Mouse (Mus musculus) ES-E14 (cell line): Measurements from ENCODE around the gene Bdnf. TPM values are rescaled to one million over a fixed set of nuclear protein-coding genes. Genes with fewer than 3 reads are reported as not detected.

Experiments used
- DNase-seq: peaks from one replicate; pipeline ENCODE4 v3.0.0-alpha.2; 2013; ENCODE audit warnings: low read depth, low spot score
- H3K27ac ChIP-seq: 2 replicates; pipeline ENCODE4 v1.5.1; 2012; ENCODE audit warnings: low read depth, mild to moderate bottlenecking, low read length, moderate library complexity, mixed read lengths; ENCODE audit not compliant: poor library complexity, insufficient read depth, severe bottlenecking
- H3K36me3 ChIP-seq: 2 replicates; pipeline ENCODE4 v1.6.1; 2012; ENCODE audit warnings: mild to moderate bottlenecking, low read length, moderate library complexity, mixed read lengths; ENCODE audit not compliant: control insufficient read depth, poor library complexity, insufficient read depth, severe bottlenecking
- H3K4me1 ChIP-seq, 2 experiments: fragments of 150-350 bp in 1 of 2; sonication (generic) in 1 of 2; 2 replicates each; pipeline ENCODE4 v1.6.1; 2012; ENCODE audit warnings: low read length in 2 of 2, mild to moderate bottlenecking in 1 of 2, mixed read lengths in 1 of 2; ENCODE audit not compliant: control insufficient read depth in 2 of 2, insufficient read depth in 2 of 2, poor library complexity in 1 of 2
- H3K4me3 ChIP-seq, 2 experiments: fragments of 150-350 bp in 1 of 2; sonication (generic) in 1 of 2; 2 replicates each; pipeline ENCODE4 v1.5.1; 2012; ENCODE audit warnings: low read length in 2 of 2, low read depth in 1 of 2, mild to moderate bottlenecking in 1 of 2, mixed read lengths in 1 of 2; ENCODE audit not compliant: insufficient read depth in 1 of 2, poor library complexity in 1 of 2, severe bottlenecking in 1 of 2
- H3K9ac ChIP-seq: 2 replicates; pipeline ENCODE4 v1.6.1; 2012; ENCODE audit warnings: low read depth, mild to moderate bottlenecking, low read length, mixed read lengths; ENCODE audit not compliant: poor library complexity, insufficient read depth, severe bottlenecking
- H3K9me3 ChIP-seq: fragments of 150-350 bp; sonication (generic); 2 replicates; pipeline ENCODE4 v1.6.1; 2012; ENCODE audit warnings: low read depth, mild to moderate bottlenecking, low read length; ENCODE audit not compliant: control insufficient read depth, insufficient read depth
- CHD2 ChIP-seq: IDR thresholded peaks from 2 replicates; pipeline ENCODE4 v1.6.1; 2014; ENCODE audit warnings: mild to moderate bottlenecking, low read depth, low read length, inconsistent platforms
- HCFC1 ChIP-seq: IDR thresholded peaks from 2 replicates; pipeline ENCODE4 v1.6.1; 2012; ENCODE audit warnings: low read length, inconsistent platforms, borderline replicate concordance; ENCODE audit not compliant: insufficient read depth
- MAFK ChIP-seq: IDR thresholded peaks from 2 replicates; pipeline ENCODE4 v1.6.1; 2014; ENCODE audit warnings: mild to moderate bottlenecking, low read depth, low read length, inconsistent platforms; ENCODE audit not compliant: insufficient read depth
- ZC3H11A ChIP-seq: IDR thresholded peaks from 2 replicates; pipeline ENCODE4 v1.6.1; 2012; ENCODE audit warnings: low read depth, mild to moderate bottlenecking, inconsistent platforms, low read length, borderline replicate concordance
- ZNF384 ChIP-seq: IDR thresholded peaks from 2 replicates; pipeline ENCODE4 v1.6.1; 2012; ENCODE audit warnings: low read depth, low read length, inconsistent platforms
- in situ Hi-C, 2 experiments: fragments of 600-800 bp; cut with MboI; formaldehyde crosslinking; loops; one replicate each; pipeline ENCODE4 v1.15.1; 2025; ENCODE audit warnings: low sequenced_read_pairs in 2 of 2, inconsistent platforms in 1 of 2; ENCODE audit not compliant: unreplicated experiment in 2 of 2
- total RNA-seq: library from RNA; depleted of rRNA; stranded (reverse); fragments of 300-350 nt; gene quantifications from 2 replicates; pipeline ENCODE4 v1.2.3, GENCODE M21; 2012

Bdnf gene
- total RNA-seq, 1 experiment = 5.4 TPM

DNA sequence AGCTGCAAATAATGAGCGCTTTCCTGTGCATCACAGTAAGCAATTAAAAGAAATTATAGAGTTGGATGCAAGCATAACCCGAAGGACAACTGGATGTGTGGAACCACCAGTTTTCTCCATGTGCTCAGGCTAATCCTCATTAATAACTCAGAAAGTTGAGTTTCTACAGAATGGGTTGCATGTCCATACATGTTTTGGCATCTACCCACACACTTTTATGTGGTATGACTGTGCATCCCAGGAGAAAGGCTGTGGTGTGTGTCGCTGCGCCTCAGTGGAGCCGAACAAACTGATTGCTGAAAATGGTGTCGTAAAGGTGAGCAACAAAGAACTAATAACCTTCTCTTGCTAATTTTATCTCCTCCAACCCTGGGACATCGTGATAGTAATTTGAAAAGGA lies 34.8 kb downstream of the Bdnf start:
- Histone ChIP-seq H3K36me3 (no peaks in the 10 kb centered on the region), H3K27ac (no peak overlapping the region), H3K4me3 (no peak overlapping the region), H3K9ac (no peak overlapping the region), H3K4me1 (no peaks in the 10 kb centered on the region), H3K9me3 (no peaks in the 10 kb centered on the region)
- TF ChIP-seq HCFC1 (no peak), MAFK (no peak), CHD2 (no peak), ZNF384 (no peak), ZC3H11A (no peak)
- DNase-seq = no peak
- in situ Hi-C loops = no loop called here

DNA sequence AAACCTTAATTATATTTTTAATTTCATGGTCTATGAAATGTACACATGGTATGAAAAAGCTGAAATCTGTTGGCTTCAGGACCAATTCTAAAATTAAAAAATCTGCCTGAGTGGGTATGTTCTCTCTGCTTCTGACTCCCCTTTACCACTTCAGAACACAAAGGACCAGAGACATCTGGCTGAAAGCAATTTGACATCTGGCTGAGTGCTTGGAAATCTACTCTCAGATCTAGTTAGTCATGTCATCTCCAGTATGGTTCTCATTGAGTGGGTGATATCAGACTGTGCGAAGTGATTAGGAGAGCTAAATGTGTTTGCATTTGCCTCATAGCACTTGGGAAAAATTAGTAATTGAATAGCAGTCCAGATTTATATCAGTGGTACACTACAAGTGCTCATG lies 36.5 kb downstream of the Bdnf start:
- no peak for TF ChIP-seq MAFK
- no peak for TF ChIP-seq ZNF384
- TF ChIP-seq HCFC1 = no peak
- TF ChIP-seq CHD2 = no peak
- no peak for TF ChIP-seq ZC3H11A
- Histone ChIP-seq H3K9ac (no peak overlapping the region), H3K36me3 (no peaks in the 10 kb centered on the region), H3K4me1 (no peaks in the 10 kb centered on the region), H3K4me3 (no peak overlapping the region), H3K27ac (no peak overlapping the region), H3K9me3 (no peaks in the 10 kb centered on the region)
- in situ Hi-C loops = no loop called here
- no peak for DNase-seq

- Histone ChIP-seq H3K36me3 (no peaks in the 10 kb centered on the region), H3K27ac (no peak overlapping the region), H3K4me1 (no peaks in the 10 kb centered on the region), H3K9me3 (no peaks in the 10 kb centered on the region), H3K9ac (no peak overlapping the region), H3K4me3 (no peak overlapping the region)
- in situ Hi-C loops = no loop called here
- DNase-seq = no peak
- TF ChIP-seq ZNF384 (no peak), HCFC1 (no peak), MAFK (no peak), ZC3H11A (no peak), CHD2 (no peak)
These were observed 50.8 kb downstream of the Bdnf start for GRCm38 (mm10) chr2:109725261-109725660.

GRCm38 (mm10) chr2:109725831-109726230 lies 51.3 kb downstream of the Bdnf start:
- no peak for TF ChIP-seq MAFK
- no peak for TF ChIP-seq HCFC1
- no peak for TF ChIP-seq CHD2
- no peak for TF ChIP-seq ZNF384
- TF ChIP-seq ZC3H11A = no peak
- in situ Hi-C loops = no loop called here
- no peak overlapping the region for H3K27ac ChIP-seq
- no peaks in the 10 kb centered on the region for H3K4me1 ChIP-seq
- H3K36me3 ChIP-seq = no peaks in the 10 kb centered on the region
- H3K9me3 ChIP-seq = no peaks in the 10 kb centered on the region
- H3K4me3 ChIP-seq = no peak overlapping the region
- DNase-seq = no peak
- no peak overlapping the region for H3K9ac ChIP-seq

DNA sequence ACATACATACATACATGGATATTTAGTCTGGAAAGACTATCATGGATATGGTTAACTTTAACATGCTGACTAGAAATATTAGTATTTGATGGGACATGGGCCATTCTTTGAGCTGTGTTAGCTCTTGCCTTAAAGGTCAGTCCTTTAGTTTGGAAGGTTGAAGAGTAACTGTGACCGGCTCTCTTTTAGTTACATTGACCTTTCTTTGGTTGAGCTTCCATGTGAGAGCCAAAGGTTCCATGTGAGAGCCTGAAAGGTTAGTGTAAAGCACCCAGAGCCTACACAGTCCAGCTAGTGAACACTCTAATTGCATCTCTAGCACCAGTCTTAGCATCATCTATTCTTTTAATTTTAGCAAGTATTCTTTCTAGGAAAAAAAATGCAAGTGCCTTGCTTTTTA lies 54.7 kb downstream of the Bdnf start:
- Histone ChIP-seq H3K4me1 (no peaks in the 10 kb centered on the region), H3K4me3 (no peak overlapping the region), H3K36me3 (no peaks in the 10 kb centered on the region), H3K9ac (no peak overlapping the region), H3K9me3 (no peaks in the 10 kb centered on the region), H3K27ac (no peak overlapping the region)
- no peak for DNase-seq
- in situ Hi-C loops = no loop called here
- TF ChIP-seq ZNF384 (no peak), CHD2 (no peak), MAFK (no peak), HCFC1 (no peak), ZC3H11A (no peak)
